Mouse (Mus musculus) c-Kit-negative CD71-positive TER-119-positive erythroid progenitor cells, embryonic 14.5 days (primary cell): ENCODE measurements around the gene Rcor2.

Source experiments
- DNase-seq: peaks from one replicate; pipeline ENCODE4 v3.0.0-alpha.2; 2013; ENCODE audit warnings: low read depth, low spot score

Rcor2 gene

DNA sequence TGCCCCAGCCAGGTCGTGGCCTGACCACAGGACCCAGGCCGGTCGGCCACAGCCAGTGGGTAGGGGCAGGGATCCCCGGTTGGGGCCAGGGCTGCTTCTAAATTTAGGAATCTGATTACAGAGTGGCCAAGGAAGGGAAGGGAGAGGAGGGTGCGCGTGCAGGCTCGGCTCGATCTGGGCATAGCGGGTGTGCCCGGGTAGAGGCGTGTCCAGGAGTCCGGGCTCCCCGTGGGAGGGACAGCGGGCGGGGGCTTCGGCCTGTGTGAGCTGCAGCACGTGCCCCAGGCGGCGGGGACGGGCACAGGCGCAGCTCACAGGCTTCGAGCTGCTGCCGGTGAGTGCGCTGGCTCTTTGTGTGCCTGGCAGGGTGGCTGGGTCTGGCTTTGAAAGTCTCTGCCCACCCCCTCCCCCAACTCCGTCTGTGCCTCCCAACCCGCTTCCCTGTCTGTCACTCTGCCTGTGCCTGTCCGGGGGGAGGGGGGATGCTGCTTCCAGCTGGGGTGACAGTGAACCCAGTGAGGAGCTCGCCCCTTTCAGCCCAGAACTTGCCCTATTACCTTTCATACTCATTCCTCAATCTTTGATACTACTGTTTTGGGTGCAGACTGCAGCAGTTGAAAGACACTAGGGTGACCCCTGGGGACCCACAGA is at the start of gene Rcor2:
TSS of gene Rcor2 (plus strand) at position 235 of the 651 bp plus-strand sequence.
- no peak for DNase-seq

DNA sequence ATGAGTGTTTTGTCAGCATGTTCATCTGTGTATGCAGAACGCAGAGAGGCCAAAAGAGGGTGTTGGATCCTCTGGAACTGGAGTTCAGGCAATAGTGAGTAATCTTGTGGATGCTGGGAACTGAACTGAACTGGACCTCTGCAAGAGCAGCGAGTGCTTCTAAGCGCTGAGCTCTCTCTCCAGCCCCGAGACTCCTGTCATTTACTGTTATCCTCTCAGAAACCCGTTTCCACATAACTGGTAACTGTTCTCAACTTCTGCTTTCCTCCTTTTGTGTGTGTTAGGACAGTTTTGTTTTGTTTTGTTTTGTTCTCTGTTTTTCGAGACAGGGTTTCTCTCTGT is 49.2 kb upstream of the Rcor2 start:
- DNase-seq: no peak

DNA sequence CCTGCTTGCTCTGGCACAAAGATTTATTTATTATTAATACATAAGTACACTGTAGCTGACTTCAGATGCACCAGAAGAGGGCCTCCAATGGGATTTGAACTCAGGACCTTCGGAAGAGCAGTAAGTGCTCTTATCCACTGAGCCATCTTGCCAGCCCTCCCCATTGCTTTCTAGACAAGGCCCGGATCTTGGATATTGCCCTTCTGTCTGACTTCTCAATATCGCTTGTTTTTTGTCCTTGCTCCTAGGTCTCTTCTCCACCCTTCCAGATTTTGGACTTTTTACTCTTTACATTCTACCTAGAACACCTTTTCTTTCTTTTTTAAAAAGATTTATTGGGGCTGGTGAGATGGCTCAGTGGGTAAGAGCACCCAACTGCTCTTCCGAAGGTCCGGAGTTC is 48.4 kb upstream of the Rcor2 start:
- DNase-seq: no peak

DNA sequence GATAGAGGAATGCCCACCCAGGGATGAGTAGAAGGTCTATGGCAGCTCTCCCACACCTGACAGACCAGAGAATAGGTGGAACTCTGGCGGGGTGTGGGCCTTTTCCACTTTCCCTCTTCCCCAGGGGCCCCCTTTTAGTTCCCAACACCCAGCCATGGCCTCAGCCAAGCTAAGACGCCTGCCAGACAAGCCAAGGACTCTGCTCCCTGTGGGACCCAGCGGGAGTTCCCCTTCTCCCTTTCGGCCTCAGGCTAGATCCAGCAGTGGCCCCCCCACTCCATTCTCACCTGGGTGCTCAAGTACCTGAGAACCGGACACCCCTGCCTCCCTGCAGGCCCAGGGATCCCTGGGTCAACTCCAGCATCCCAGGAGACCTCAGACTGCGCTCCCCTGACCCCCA is 44.9 kb upstream of the Rcor2 start:
- DNase-seq: no peak

DNA sequence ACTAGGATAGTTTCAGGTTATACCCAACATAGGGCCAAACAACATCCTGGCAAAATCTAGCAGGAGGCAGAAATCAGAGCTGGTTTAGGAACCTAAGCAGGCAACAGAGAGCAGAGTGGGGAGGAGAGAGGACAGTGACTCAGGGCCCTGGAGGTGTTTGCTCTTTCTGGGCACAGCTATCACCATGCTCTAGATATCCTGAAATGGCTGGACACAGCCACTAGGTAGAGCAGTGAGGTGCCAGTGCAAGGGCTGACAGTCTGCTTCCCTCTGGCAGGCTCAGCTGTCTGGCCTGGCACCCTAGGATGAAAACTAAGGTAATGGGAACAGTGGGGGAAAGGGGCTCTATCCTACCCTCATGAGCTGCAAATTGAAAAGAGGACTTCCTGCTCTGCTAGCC is 43.6 kb upstream of the Rcor2 start:
- no peak for DNase-seq

DNA sequence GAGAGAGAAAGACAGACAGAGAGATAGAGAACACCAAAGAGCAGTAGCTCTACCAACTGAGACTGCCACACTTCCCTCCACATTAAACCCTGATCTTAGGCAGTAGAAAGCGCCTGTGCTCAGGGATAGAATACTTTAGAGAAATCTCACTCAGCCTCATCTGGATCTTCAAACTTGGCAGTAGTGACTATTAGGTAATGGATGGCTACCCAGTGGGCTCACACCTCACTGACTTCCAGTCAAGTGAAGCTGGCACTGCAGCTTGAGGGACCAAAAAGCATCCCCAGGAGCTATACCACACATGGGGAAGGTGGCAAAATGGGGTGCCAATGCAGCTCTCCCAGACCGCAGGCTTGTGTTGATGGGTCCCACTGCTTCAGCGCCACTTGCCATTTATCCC is 42.9 kb upstream of the Rcor2 start:
- no peak for DNase-seq

DNA sequence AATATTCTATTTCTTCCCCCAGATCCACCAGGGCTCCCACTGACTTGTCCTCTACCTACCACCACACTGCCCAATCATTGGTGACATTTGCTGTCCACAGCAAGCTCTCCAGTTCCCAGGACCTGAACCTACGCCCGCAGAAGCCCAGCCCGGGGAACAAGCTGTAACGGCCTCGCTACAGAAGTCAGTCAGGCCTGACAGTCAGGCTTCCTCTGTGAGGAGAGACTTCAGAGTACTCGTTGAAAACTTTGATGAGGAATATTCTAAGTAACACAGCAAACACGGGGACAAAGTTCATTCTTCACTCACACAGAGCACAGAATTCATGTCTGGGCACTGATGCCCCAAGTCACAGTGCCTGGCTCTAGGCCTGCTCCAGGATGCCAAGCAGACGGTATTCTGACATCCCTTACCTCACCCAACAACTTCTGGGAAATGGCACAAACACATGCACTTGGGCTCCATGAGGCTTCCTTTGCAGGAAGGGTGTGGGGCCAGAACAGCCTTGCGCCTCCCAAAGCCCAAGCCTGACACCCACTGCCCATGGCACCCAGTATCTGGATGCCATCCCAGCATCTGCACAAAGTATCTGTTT is 41.9 kb upstream of the Rcor2 start:
- DNase-seq: no peak

DNA sequence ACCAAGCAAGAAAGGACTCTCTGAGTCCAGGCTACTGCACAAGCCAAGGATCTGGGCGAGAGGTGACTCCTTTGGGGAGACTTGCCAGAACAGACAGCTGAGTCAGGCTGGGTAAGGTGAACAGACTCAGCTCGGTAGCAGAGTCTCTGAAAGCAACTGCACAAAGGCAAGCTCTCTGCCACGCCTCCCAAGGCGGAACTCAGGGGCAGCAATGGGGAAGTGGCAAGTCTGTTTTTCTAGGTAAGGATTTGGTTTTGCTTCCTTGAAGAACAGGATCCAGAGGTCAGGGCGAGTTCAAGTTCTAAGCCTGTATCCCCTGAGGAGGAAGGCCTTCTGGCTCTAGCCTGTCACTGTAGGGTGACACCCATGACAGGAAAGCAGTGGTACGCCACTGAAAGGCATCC is 40.6 kb upstream of the Rcor2 start:
- no peak for DNase-seq

DNA sequence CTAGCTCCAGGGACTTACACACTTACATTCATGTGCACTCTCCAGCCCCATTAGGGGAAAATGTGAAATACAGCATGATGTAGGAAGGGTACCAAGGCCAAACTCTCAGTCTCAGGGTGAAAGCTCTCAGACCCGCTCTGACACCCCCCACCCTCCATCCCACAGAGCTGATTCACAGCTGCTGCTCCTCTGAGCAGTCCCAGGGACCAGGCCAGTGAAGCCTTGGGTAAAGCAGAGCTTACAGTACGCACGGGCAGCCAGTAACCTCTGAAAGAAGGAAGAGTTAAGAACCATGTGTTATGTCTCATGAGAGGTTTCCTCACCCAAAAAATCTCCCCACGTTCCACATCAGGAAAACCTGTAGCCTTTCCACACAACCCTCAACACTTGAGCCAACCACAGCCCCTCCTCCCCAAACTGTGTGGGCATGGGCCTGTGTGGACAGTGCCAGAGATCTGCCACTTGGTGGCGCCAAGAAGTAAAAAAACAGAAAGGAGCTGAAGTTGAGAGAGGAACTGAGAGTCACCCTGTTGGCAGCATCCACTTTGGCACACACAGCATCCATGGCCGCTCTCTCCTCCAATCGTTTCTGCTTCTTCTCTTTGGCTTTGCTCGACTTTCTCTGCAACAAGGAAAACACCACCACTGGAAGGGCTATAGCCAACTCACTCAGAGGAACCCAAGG is 32.4 kb upstream of the Rcor2 start:
- no peak for DNase-seq

DNA sequence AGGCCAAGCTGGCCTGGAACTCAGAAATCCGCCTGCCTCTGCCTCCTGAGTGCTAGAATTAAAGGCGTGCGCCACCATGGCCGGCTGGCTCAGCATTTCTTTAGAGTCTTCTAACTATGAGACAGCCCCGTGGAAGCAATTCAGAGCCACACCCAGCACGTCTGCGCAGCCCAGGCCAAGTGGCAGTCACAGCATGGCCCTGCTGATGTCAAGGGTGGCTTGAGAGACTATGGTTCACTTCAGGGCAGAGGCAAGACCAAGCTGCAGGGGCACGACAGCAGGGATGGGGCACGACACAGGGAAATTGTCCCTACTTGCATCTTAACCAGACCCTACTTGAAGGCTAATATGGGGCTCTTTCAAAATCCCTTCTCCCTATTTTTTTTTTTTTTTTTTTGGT is 31.7 kb upstream of the Rcor2 start:
- DNase-seq: no peak

DNA sequence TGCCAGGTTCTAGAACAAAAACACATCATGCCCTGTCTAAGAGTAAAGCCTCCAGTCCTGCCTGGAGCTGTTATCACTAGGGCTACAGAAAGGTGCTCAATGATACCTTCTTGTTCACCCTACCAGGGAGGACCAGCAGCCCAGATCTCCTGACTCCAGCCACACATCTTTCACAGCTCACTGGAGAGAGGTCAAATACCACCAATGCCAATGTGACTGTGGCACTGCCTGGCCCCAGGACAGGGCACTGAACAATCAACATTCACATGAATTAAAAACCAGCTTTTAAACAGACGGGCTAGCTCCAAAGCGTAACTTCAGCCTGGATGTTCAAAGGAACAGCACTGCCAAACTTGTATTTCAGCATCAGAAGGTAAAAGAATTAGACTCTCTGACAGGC is 31.1 kb upstream of the Rcor2 start:
- no peak for DNase-seq

DNA sequence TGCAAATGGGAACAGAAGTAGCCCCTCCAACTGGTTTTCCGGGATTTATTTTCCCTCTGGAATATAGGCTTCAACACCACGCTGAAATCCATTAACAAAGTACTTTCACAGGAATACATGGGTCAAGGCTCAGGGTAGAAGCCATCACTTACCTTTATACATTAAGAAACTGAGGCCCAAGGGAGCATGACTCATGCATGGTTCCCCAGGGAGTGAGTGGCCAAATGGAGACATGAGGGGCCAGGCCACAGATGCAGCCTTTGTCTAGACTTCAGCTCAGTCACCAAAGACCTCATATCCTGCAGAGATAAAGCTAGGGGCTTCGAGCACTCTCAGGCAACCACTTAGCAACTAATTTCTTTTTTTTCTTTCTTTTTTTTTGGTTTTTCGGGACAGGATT is 30.4 kb upstream of the Rcor2 start:
- DNase-seq: no peak

DNA sequence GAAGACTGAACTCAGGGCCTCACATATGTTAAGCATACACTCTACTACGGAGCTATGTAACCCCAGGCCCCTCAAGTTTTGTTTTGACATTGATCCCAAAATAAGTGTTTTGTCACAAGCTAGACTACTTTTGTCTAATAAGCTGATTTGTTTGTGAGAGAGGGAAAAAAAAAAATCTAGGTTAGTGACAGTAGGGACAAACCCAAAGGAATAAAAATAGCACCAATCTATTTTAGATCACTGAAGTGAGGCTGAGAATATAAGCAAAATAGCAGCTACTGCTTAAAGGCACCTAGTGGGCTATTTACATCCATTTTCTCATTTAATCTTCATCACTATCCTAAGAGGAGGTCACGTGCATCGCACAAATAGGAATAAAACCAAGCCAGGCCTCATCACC is 27.6 kb upstream of the Rcor2 start:
- DNase-seq: no peak

DNA sequence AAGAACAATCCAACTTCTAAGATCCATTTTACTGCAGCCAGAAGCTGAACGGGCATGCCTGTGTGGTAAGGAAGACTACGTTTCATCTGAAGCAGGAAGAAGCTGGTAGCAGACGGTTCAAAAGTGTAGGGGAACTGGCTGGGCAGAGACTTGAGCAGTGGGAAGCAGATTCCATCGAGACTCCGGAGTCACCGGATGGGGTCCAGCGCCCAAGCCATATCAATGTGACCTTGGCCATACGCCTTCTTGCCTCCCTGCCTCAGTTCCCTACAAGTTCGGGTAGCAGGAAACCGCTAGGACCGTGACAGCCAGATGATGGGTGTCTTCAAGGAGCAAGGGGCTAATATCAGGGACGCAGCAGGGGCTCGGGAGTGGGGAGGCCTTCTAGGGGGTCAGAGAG is 26.8 kb upstream of the Rcor2 start:
- DNase-seq: no peak

DNA sequence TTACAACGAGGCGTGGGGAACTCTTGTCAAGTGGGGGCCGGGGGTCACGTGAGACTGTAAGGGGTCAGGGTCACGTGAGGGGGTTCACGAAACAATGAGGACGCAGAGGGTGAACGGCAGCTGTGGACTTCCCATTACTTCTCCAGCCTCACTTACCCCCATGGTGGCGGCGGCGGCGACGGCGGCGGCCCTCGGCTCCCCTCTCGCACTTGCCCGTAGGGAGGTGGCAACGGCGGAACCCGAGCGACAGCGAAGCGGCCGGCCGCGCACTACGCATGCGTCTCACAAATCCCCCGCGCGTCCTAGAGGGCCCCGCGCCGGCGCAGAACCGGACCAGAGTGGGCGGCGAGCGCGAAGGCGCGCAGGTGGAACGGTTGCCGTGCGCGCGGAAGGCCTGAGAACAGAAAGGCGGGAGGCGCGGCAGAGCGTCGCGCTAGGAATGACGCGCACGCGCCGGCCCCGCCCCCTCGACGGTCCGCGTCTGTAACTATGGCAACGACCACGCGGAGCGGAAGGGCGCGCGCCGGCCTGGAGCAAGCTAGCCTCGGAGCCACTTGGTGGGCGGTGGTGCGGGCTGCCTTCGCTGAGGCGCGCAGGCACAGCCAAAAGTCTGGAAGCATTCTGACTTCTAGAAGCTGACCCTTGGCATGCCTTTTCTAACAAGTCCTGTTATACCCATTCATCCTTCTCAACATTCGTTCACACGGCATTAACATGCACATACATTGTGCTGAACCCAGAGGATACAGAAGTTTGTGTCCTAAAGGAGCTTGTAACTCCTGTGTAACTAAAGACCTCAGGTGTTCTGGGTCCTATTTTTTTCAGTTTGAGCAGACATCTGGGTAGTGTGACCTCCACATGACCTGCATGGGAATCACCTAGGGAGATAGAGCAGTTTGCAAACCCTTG is 26.1 kb upstream of the Rcor2 start, which contains the start of gene Naa40:
TSS of gene Naa40 (minus strand) at position 402 of the 909 bp plus-strand sequence.
- DNase-seq: peak; percentile 88

DNA sequence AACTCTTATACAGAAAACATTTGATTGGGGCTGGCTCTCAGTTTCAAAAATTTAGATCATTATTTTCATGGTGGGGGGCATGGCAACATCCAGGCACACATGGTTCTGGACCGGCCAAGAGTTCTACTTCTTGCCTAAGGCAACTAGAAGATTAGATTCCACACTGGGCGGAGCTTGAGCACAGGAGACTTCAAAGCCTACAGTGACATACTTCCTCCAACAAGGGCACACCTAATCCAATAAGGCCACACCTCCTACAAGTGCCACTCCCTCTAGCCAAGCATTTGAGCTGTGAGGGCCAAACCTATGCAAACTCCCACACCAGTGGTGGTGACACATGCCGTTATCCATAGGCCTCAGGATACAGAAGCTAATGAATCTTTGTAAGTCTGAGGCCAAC is 21.1 kb upstream of the Rcor2 start:
- DNase-seq: no peak

DNA sequence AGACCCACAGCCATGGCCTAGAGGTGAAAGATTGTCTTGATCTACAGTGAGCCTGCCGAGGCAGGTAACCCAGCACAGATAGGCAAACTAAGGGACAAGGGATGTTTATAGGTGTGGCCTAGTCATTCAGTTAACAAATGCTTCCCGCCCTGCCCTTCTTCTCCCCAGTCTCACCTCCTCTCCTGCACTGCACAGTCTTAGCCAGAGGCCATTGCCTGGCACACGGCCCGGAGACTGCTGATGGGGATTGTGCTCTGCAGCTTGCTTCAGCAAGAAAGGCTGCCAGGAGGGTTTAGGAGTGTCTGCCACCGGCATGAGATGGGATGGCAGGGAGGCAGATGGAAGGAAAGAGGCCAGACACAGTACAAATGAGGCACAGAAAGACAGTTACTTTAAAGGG is 9.2 kb upstream of the Rcor2 start:
- no peak for DNase-seq

DNA sequence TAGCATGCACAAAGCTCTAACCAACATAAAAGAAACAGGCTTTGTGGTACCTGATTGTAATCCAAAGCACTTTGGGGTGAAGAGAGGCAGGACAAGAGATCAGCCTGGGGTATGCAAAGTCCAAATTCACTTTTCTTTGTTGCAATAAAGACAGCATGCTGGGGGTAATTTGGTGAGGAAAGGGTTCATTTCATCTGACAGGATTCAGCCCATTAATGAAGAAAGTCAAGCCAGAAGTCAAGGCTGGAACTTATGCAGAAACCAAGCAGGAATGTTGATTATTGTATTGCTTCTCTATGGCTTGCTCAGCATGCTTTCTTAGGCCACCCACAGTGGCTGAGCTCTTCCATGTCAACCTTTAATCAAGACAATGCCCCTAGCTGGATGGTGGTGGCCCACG is 5.6 kb upstream of the Rcor2 start:
- DNase-seq: no peak

DNA sequence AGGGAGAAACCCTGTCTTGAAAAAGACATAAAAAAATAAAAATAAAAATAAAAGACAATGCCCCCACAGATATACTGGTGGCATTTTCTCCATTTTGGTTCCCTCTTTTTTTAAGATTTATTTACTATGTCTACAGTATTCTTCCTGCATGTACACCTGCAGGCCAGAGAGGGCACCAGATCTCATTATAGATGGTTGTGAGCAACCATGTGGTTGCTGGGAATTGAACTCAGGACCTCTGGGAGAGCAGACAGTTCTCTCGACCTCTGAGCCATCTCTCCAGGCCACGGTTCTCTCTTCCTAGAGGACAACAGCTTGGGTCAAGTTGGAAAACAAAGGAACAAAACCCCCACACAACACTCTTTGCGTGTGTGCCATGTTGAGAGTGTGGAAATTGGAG is 5.2 kb upstream of the Rcor2 start:
- no peak for DNase-seq

DNA sequence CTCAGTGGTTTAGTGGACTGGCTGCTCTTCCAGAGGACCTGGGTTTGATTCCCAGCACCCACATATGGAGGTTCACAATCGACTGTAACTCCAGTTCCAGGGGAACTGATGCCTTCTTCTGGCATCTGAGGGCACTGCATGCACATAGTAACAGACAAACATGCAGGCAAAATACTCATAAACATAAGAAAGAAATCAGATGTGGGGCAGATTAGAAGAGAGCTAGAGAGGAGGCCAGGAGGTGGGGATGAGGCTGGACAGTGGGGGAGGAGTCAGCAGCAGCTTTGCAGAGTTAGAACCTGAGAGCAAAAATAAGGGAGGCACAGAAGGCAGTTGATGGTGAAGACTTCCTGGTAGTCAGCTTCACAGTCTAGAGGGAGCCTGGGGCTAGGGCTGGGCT is 4.5 kb upstream of the Rcor2 start:
- no peak for DNase-seq

DNA sequence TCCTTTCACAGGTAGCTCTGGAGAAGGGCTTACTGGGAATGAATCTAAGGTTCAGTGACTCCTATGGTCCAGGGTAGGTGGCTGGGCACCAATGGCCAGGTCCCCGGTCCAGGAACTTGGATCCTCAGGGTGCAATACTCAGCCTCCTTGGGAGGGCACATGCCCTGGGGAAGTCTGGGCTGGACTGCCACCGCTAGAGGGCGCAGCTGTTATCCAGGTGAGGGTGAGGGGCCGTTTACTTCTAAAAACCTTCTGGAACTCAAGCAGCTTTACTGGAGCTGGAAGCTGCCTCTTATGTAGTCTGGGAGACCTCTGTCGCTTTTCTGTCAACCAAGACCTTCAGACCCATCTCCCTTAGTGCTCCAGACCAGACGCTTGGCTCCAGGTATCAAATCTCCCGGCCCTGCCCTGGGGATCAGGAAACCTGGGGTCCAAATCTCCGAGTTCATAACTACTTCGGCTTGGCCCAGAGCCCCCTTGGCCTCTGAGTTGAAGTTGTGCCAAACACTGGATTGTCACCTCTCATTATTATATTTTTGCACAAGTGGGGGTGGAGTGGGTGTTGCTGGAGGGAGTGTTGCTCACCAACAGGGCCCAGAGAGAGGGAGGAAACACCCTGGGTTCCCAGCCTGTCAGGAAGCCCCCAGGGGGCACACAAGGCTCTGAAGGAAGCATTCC is 2.9 kb upstream of the Rcor2 start:
- DNase-seq: peak; percentile 52
